Mouse (Mus musculus) thymus, adult 2 months (tissue): ENCODE measurements at regions not wholly inside any gene's neighbourhood (a gene's known extent, or its start where the extent isn't known, plus 50 kb on each side); places are given as distances from the start of the nearest gene placed in this dataset.

Experiments
- CTCF ChIP-seq: fragments of 200-500 bp; IDR thresholded peaks from 2 replicates; pipeline ENCODE4 v1.5.1; 2012; ENCODE audit warnings: mild to moderate bottlenecking, control low read depth, low read length, moderate library complexity, borderline replicate concordance; ENCODE audit not compliant: control insufficient read depth, poor library complexity, insufficient read depth; ENCODE audit errors: extremely low read depth
- POLR2A ChIP-seq: fragments of 200-500 bp; IDR thresholded peaks from 2 replicates; pipeline ENCODE4 v1.6.1; 2012; ENCODE audit warnings: mild to moderate bottlenecking, low read length, control low read depth, moderate library complexity; ENCODE audit not compliant: control insufficient read depth, poor library complexity, insufficient read depth; ENCODE audit errors: extremely low read depth

- TF ChIP-seq POLR2A: no peak
- TF ChIP-seq CTCF: no peak
These were observed 221.4 kb upstream of the Kazn start for GRCm38 (mm10) chr4:142460468-142461086.
